Comparison of ENCODE assay signal across 29 mouse cellular contexts in the genomic region with DNA sequence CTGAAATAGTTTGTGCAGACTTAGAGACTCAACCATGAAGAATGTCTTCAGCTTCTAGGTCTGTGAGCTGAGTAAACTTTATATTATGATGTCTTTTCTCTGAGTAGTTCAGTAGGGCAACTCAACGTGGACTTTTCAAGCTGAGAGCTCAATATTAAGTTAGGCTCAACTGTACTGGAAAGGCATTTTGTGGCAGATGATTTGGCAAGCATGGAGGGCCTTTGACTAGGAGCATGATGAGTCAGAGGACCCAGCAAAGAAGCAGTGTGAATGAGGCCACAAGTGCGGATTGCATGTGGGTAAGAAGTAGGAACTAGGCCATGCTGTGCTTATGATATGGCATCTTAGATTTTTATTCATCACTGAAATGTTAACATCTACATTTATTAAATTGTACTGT.
"Had no signal": no experiment of that assay in that cellular context is flagged by ENCODE, and none has a peak within 500 bp of the region (broad histone marks: within the 10 kb centered on the region; RNA-seq: fewer than 3 reads in every experiment).

No protein-coding gene starts in this region.

- DNase-seq: gastrocnemius, adult 2 months; gastrocnemius, postnatal 10 days; gastrocnemius, postnatal 25 days; heart, adult 18-20 months; heart, postnatal 10 days; heart, postnatal 4 days; kidney, adult 18-20 months; kidney, adult 9 months; kidney, postnatal 14 days; kidney, postnatal 36 days; layer of hippocampus, adult 9-11 months; layer of hippocampus, postnatal 36 days; left cerebral cortex, postnatal 4 days; liver; liver, embryonic 13.5 days had no signal

- H3K27me3 ChIP-seq: heart, embryonic 12.5 days; hindbrain, embryonic 12.5 days; intestine, embryonic 15.5 days; kidney, embryonic 15.5 days; limb, embryonic 12.5 days; liver, embryonic 13.5 days; liver, embryonic 15.5 days had no signal

- H3K9ac ChIP-seq: heart, embryonic 12.5 days; hindbrain, embryonic 12.5 days; hindbrain, embryonic 14.5 days; intestine, embryonic 15.5 days; kidney, embryonic 15.5 days; limb, embryonic 12.5 days; liver, embryonic 13.5 days; liver, embryonic 15.5 days had no signal

- H3K4me3 ChIP-seq: gastrocnemius, adult 2 months; heart, embryonic 10.5 days; heart, embryonic 12.5 days; hindbrain, embryonic 10.5 days; hindbrain, embryonic 12.5 days; intestine, embryonic 15.5 days; kidney, embryonic 15.5 days; limb, embryonic 12.5 days; liver, embryonic 13.5 days; liver, embryonic 15.5 days had no signal

- ATAC-seq: hindbrain, embryonic 16.5 days; inflammation-experienced regulatory T-cells, adult 6 months; intestine, embryonic 15.5 days; intestine, postnatal 0 days had no signal

- H3K36me3 ChIP-seq: heart, embryonic 10.5 days; intestine, embryonic 15.5 days; kidney, embryonic 15.5 days; liver, embryonic 13.5 days; liver, embryonic 15.5 days had no signal

- H3K9me3 ChIP-seq: heart, embryonic 10.5 days; heart, embryonic 12.5 days; hindbrain, embryonic 10.5 days; hindbrain, embryonic 12.5 days; intestine, embryonic 15.5 days; kidney, embryonic 15.5 days; limb, embryonic 12.5 days; liver, embryonic 13.5 days; liver, embryonic 15.5 days had no signal

- H3K27ac ChIP-seq: gastrocnemius, adult 2 months; heart, embryonic 10.5 days; hindbrain, embryonic 10.5 days; hindbrain, embryonic 12.5 days; hindbrain, embryonic 14.5 days; intestine, embryonic 15.5 days; kidney, embryonic 15.5 days; kidney, postnatal 0 days; limb, embryonic 12.5 days; liver, embryonic 13.5 days; liver, embryonic 15.5 days had no signal

- H3K4me2 ChIP-seq: heart, embryonic 12.5 days; hindbrain, embryonic 12.5 days; hindbrain, embryonic 14.5 days; intestine, embryonic 15.5 days; kidney, embryonic 15.5 days; limb, embryonic 12.5 days; liver, embryonic 11.5 days; liver, embryonic 13.5 days; liver, embryonic 15.5 days had no signal

- H3K4me1 ChIP-seq: heart, embryonic 10.5 days; heart, embryonic 12.5 days; hindbrain, embryonic 10.5 days; hindbrain, embryonic 12.5 days; intestine, embryonic 15.5 days; kidney, embryonic 15.5 days; limb, embryonic 12.5 days; liver, embryonic 13.5 days; liver, embryonic 15.5 days had no signal
